Mouse (Mus musculus) mammary gland, adult 2 months (tissue): ENCODE data around the gene Avpi1. TPM values are rescaled to one million over a fixed set of nuclear protein-coding genes. Genes with fewer than 3 reads are reported as not detected.

ENCODE experiments used
- polyA plus RNA-seq: library from polyadenylated mRNA; depleted of rRNA; stranded (reverse); fragments of >200 nt; gene quantifications from 2 replicates; pipeline ENCODE4 v1.2.3, GENCODE M21; 2012; ENCODE audit warnings: low replicate concordance; rRNA removed

The Avpi1 gene
- polyA plus RNA-seq = 14.4 and 29.2 TPM in 2 replicates

GRCm38 (mm10) chr19:42128787-42129508, at the start of gene Avpi1:
Gene Avpi1, minus strand, starts transcription at chr19:42129059.

GRCm38 (mm10) chr19:42163764-42164163, 34.9 kb upstream of the Avpi1 start, which contains the start of gene Zfyve27:
Gene Zfyve27, plus strand, starts transcription at chr19:42163951.

GRCm38 (mm10) chr19:42147170-42147768, 18.4 kb upstream of the Avpi1 start, which contains the start of gene Marveld1:
Gene Marveld1, plus strand, starts transcription at chr19:42147400.

GRCm38 (mm10) chr19:42089748-42090595, 38.9 kb downstream of the Avpi1 start, which contains the start of gene Pi4k2a:
Gene Pi4k2a, plus strand, starts transcription at chr19:42090470.

GRCm38 (mm10) chr19:42086166-42086565, 42.7 kb downstream of the Avpi1 start, which contains the start of gene Morn4:
Gene Morn4, minus strand, starts transcription at chr19:42086357.

Other genes starting within 250 kb of the Avpi1 start
- 7.6 and 10.6 TPM in 2 replicates for gene Rrp12, start 232.9 kb downstream of the Avpi1 start, polyA plus RNA-seq
- gene Pgam1, start 217.1 kb downstream of the Avpi1 start, polyA plus RNA-seq = 278 and 280 TPM in 2 replicates
- gene Exosc1, start 195.6 kb downstream of the Avpi1 start, polyA plus RNA-seq = 10.3 and 14.7 TPM in 2 replicates
- gene Zdhhc16, start 195.6 kb downstream of the Avpi1 start, polyA plus RNA-seq = 104 and 105 TPM in 2 replicates
- 70.6 and 91.6 TPM in 2 replicates for gene Mms19, start 147.9 kb downstream of the Avpi1 start, polyA plus RNA-seq
- gene Ubtd1, start 147.3 kb downstream of the Avpi1 start, polyA plus RNA-seq = 36.5 and 41.0 TPM in 2 replicates
- 0.12 and 8.7 TPM in 2 replicates for gene Ankrd2, start 93.1 kb downstream of the Avpi1 start, polyA plus RNA-seq
- gene Hoga1, start 83.4 kb downstream of the Avpi1 start, polyA plus RNA-seq = 3.9 and 4.8 TPM in 2 replicates
- 0.69 and 0.82 TPM in 2 replicates for gene 4933411K16Rik, start 76.8 kb downstream of the Avpi1 start, polyA plus RNA-seq
- 4.9 and 5.3 TPM in 2 replicates for gene Morn4, start 42.7 kb downstream of the Avpi1 start, polyA plus RNA-seq
- gene Pi4k2a, start 38.6 kb downstream of the Avpi1 start, polyA plus RNA-seq = 33.2 and 36.6 TPM in 2 replicates
- 95.8 and 131 TPM in 2 replicates for gene Marveld1, start 18.3 kb upstream of the Avpi1 start, polyA plus RNA-seq
- 42.5 and 51.1 TPM in 2 replicates for gene Zfyve27, start 34.9 kb upstream of the Avpi1 start, polyA plus RNA-seq
- gene Sfrp5, start 73.2 kb upstream of the Avpi1 start, polyA plus RNA-seq = 27.7 and 32.3 TPM in 2 replicates
- 1.8 and 1.9 TPM in 2 replicates for gene Golga7b, start 118.5 kb upstream of the Avpi1 start, polyA plus RNA-seq